Comparison of ENCODE assay signal across 9 mouse cellular contexts in genomic region chr15:89532026-89532923, GRCm38 (mm10). TPM values are rescaled to one million over a fixed set of nuclear protein-coding genes. Genes with fewer than 3 reads are reported as not detected.
DNase-seq lines count a peak whose midpoint lies in the region; ATAC-seq and TF ChIP-seq lines count a peak whose summit lies in the region.
"Had no signal": no experiment of that assay in that cellular context is flagged by ENCODE, and none has a peak within 500 bp of the region (broad histone marks: within the 10 kb centered on the region; RNA-seq: fewer than 3 reads in every experiment).

No protein-coding gene starts in this region.

- 20% methylated on average over 29 of the region's 29 CpGs for WGBS in embryonic facial prominence, embryonic 10.5 days
- WGBS in hindbrain, postnatal 0 days, result 24% methylated on average over 29 of the region's 29 CpGs
- 32% methylated on average over 27 of the region's 29 CpGs for WGBS in limb, embryonic 14.5 days
- 35% methylated on average over 29 of the region's 29 CpGs for WGBS in stomach, embryonic 15.5 days

- peak; percentile 39 for DNase-seq in kidney, postnatal 10 days
- no peak for DNase-seq in kidney, postnatal 14 days
- DNase-seq in embryonic facial prominence, embryonic 10.5 days (ENCODE audit: low spot score), result peak; percentile 86
- DNase-seq in hindbrain, postnatal 0 days (ENCODE audit: low spot score), result peak; percentile 94
- peak; percentile 29 for DNase-seq in limb, embryonic 14.5 days (ENCODE audit: low spot score)
- DNase-seq in spleen, postnatal 10 days (ENCODE audit: low spot score in 2 of 2), result no peak
- no peak for DNase-seq in kidney, postnatal 36 days

- no peak for TF ChIP-seq POLR2A in limb, embryonic 14.5 days (IDR thresholded peaks at IDR 0.05; ENCODE audit: borderline replicate concordance, extremely low read depth, insufficient read depth, insufficient read length)

- H3K27me3 ChIP-seq in embryonic facial prominence, embryonic 10.5 days (replicated peaks; ENCODE audit: low read depth, poor library complexity, severe bottlenecking), result peaks cover 25% of the 10 kb centered on the region
- no peaks in the 10 kb centered on the region for H3K27me3 ChIP-seq in hindbrain, postnatal 0 days (ENCODE audit: insufficient read depth, low read length)
- H3K27me3 ChIP-seq in limb, embryonic 14.5 days (ENCODE audit: control insufficient read depth, insufficient read depth, low read length), result no peaks in the 10 kb centered on the region
- no peaks in the 10 kb centered on the region for H3K27me3 ChIP-seq in stomach, embryonic 15.5 days (replicated peaks)

- peak overlapping the region; percentile 51 for H3K9ac ChIP-seq in hindbrain, postnatal 0 days (replicated peaks; ENCODE audit: low read length)
- peak overlapping the region; percentile 25; the same call in 1 of the 2 replicates for H3K9ac ChIP-seq in limb, embryonic 14.5 days (ENCODE audit: low read depth, low read length, severe bottlenecking)
- no peak overlapping the region for H3K9ac ChIP-seq in stomach, embryonic 15.5 days

- ATAC-seq in hindbrain, postnatal 0 days, result peak; percentile 84
- ATAC-seq in limb, embryonic 14.5 days (ENCODE audit: low FRiP score, low read depth), result peak; percentile 60; the same call in 1 of the 2 replicates
- ATAC-seq in stomach, embryonic 15.5 days (ENCODE audit: insufficient read depth, low FRiP score, low read depth), result no peak

- peaks cover 16% of the 10 kb centered on the region for H3K4me1 ChIP-seq in embryonic facial prominence, embryonic 10.5 days
- peaks cover 14% of the 10 kb centered on the region; the same call in 1 of the 2 replicates for H3K4me1 ChIP-seq in hindbrain, postnatal 0 days (ENCODE audit: insufficient read depth, low read length)
- no peaks in the 10 kb centered on the region for H3K4me1 ChIP-seq in limb, embryonic 14.5 days (ENCODE audit: control insufficient read depth, insufficient read depth, low read length)
- H3K4me1 ChIP-seq in stomach, embryonic 15.5 days, result 0 out of 2 replicates have a peak, but pooled peaks cover 4% of the 10 kb centered on the region

- peak overlapping the region; percentile 76 for H3K27ac ChIP-seq in embryonic facial prominence, embryonic 10.5 days (replicated peaks)
- peak overlapping the region; percentile 76 for H3K27ac ChIP-seq in hindbrain, postnatal 0 days
- H3K27ac ChIP-seq in limb, embryonic 14.5 days (replicated peaks; ENCODE audit: low read depth, low read length), result no peak overlapping the region
- no peak overlapping the region for H3K27ac ChIP-seq in stomach, embryonic 15.5 days

- H3K36me3 ChIP-seq in embryonic facial prominence, embryonic 10.5 days (replicated peaks), result no peaks in the 10 kb centered on the region
- no peaks in the 10 kb centered on the region for H3K36me3 ChIP-seq in hindbrain, postnatal 0 days (ENCODE audit: insufficient read depth, low read length)
- H3K36me3 ChIP-seq in limb, embryonic 14.5 days (ENCODE audit: control insufficient read depth, insufficient read depth, low read length), result peaks cover 3% of the 10 kb centered on the region
- H3K36me3 ChIP-seq in stomach, embryonic 15.5 days, result no peaks in the 10 kb centered on the region

- no peaks in the 10 kb centered on the region for H3K9me3 ChIP-seq in embryonic facial prominence, embryonic 10.5 days
- no peaks in the 10 kb centered on the region for H3K9me3 ChIP-seq in hindbrain, postnatal 0 days (ENCODE audit: low read length)
- H3K9me3 ChIP-seq in limb, embryonic 14.5 days (ENCODE audit: control insufficient read depth, low read length), result no peaks in the 10 kb centered on the region
- H3K9me3 ChIP-seq in stomach, embryonic 15.5 days, result no peaks in the 10 kb centered on the region

- peak overlapping the region; percentile 53 for H3K4me3 ChIP-seq in embryonic facial prominence, embryonic 10.5 days
- peak overlapping the region; percentile 35 for H3K4me3 ChIP-seq in hindbrain, postnatal 0 days (ENCODE audit: low read length)
- peak overlapping the region; percentile 11; the same call in 1 of the 2 replicates for H3K4me3 ChIP-seq in limb, embryonic 14.5 days (replicated peaks; ENCODE audit: low read length)
- H3K4me3 ChIP-seq in stomach, embryonic 15.5 days (replicated peaks), result no peak overlapping the region

- H3K4me2 ChIP-seq in hindbrain, postnatal 0 days (ENCODE audit: low read depth, low read length), result peak overlapping the region; percentile 61
- H3K4me2 ChIP-seq in limb, embryonic 14.5 days (replicated peaks; ENCODE audit: low read depth, low read length, severe bottlenecking), result peak overlapping the region; percentile 18
- H3K4me2 ChIP-seq in stomach, embryonic 15.5 days, result peak overlapping the region; percentile 13; the same call in 1 of the 2 replicates

- no peak for TF ChIP-seq CTCF in hindbrain, postnatal 0 days (IDR thresholded peaks at IDR 0.05; ENCODE audit: low read depth)

RNA-seq across cellular contexts. Expression of gene Shank3, which starts 32.9 kb away (rescaled TPM):
- 1.3 and 2.4 TPM in 2 replicates for polyA plus RNA-seq in embryonic facial prominence, embryonic 10.5 days (2016; fragmentation: Nextera tagmentation; extraction: Ambion mirVana)
- 43.6 and 61.8 TPM in 2 replicates for total RNA-seq in hindbrain, postnatal 0 days (2014; rRNA removed)
- polyA plus RNA-seq in hindbrain, postnatal 0 days (2015; fragmentation: Nextera tagmentation; extraction: Ambion mirVana), result 7.1 and 8.7 TPM in 2 replicates
- 18.4 and 25.1 TPM in 2 replicates for polyA plus RNA-seq in limb, embryonic 14.5 days (2012; rRNA removed)
- polyA plus RNA-seq in limb, embryonic 14.5 days (2014; fragmentation: Nextera tagmentation; extraction: Ambion mirVana), result 2.4 and 2.7 TPM in 2 replicates
- polyA plus RNA-seq in stomach, embryonic 15.5 days (2015; fragmentation: Nextera tagmentation; extraction: Ambion mirVana), result 1.7 and 1.9 TPM in 2 replicates

RNA-seq across cellular contexts. Expression of gene Acr, which starts 35.9 kb away (rescaled TPM):
- polyA plus RNA-seq in embryonic facial prominence, embryonic 10.5 days (2016; fragmentation: Nextera tagmentation; extraction: Ambion mirVana), result 0.18 TPM in 1 of 2 replicates, not detected in the other
- total RNA-seq in hindbrain, postnatal 0 days (2014; rRNA removed), result 2.4 and 3.3 TPM in 2 replicates
- 2.1 TPM in 2 replicates for polyA plus RNA-seq in hindbrain, postnatal 0 days (2015; fragmentation: Nextera tagmentation; extraction: Ambion mirVana)
- polyA plus RNA-seq in limb, embryonic 14.5 days (2012; rRNA removed), result 1.4 and 2.5 TPM in 2 replicates
- polyA plus RNA-seq in limb, embryonic 14.5 days (2014; fragmentation: Nextera tagmentation; extraction: Ambion mirVana), result 0.21 and 0.61 TPM in 2 replicates
- 0.14 and 0.23 TPM in 2 replicates for polyA plus RNA-seq in stomach, embryonic 15.5 days (2015; fragmentation: Nextera tagmentation; extraction: Ambion mirVana)
- total RNA-seq: liver, adult 2 months had no signal

RNA-seq across cellular contexts. Expression of gene Arsa, which starts 55.0 kb away (rescaled TPM):
- 11.2 and 11.5 TPM in 2 replicates for polyA plus RNA-seq in embryonic facial prominence, embryonic 10.5 days (2016; fragmentation: Nextera tagmentation; extraction: Ambion mirVana)
- 34.6 and 35.8 TPM in 2 replicates for total RNA-seq in hindbrain, postnatal 0 days (2014; rRNA removed)
- 28.5 and 28.9 TPM in 2 replicates for polyA plus RNA-seq in hindbrain, postnatal 0 days (2015; fragmentation: Nextera tagmentation; extraction: Ambion mirVana)
- 30.7 and 38.5 TPM in 2 replicates for polyA plus RNA-seq in limb, embryonic 14.5 days (2012; rRNA removed)
- 18.3 and 21.7 TPM in 2 replicates for polyA plus RNA-seq in limb, embryonic 14.5 days (2014; fragmentation: Nextera tagmentation; extraction: Ambion mirVana)
- 18.8 TPM in 2 replicates for polyA plus RNA-seq in stomach, embryonic 15.5 days (2015; fragmentation: Nextera tagmentation; extraction: Ambion mirVana)

RNA-seq across cellular contexts. Expression of gene Rabl2, which starts 59.4 kb away (rescaled TPM):
- 70.3 and 74.6 TPM in 2 replicates for polyA plus RNA-seq in embryonic facial prominence, embryonic 10.5 days (2016; fragmentation: Nextera tagmentation; extraction: Ambion mirVana)
- 42.2 and 62.1 TPM in 2 replicates for total RNA-seq in hindbrain, postnatal 0 days (2014; rRNA removed)
- polyA plus RNA-seq in hindbrain, postnatal 0 days (2015; fragmentation: Nextera tagmentation; extraction: Ambion mirVana), result 59.1 and 66.6 TPM in 2 replicates
- 69.2 and 69.6 TPM in 2 replicates for polyA plus RNA-seq in limb, embryonic 14.5 days (2012; rRNA removed)
- 42.4 and 51.1 TPM in 2 replicates for polyA plus RNA-seq in limb, embryonic 14.5 days (2014; fragmentation: Nextera tagmentation; extraction: Ambion mirVana)
- polyA plus RNA-seq in stomach, embryonic 15.5 days (2015; fragmentation: Nextera tagmentation; extraction: Ambion mirVana), result 34.6 and 37.6 TPM in 2 replicates

Comparison
In these comparisons a context has a peak if more than half of its experiments do, and no peak if none do; other contexts are left out.
1. DNase-seq: peak in kidney, postnatal 10 days (single experiment), embryonic facial prominence, embryonic 10.5 days (single experiment), hindbrain, postnatal 0 days (single experiment) and limb, embryonic 14.5 days (single experiment); none in kidney, postnatal 14 days (single experiment), spleen, postnatal 10 days (0 of 2) and kidney, postnatal 36 days (0 of 2).
2. H3K27ac ChIP-seq: peak in embryonic facial prominence, embryonic 10.5 days (single experiment) and hindbrain, postnatal 0 days (single experiment); none in limb, embryonic 14.5 days (single experiment) and stomach, embryonic 15.5 days (single experiment).
3. Peak in every context shown above with its lines, with median percentiles within 50 percentile points of each other: H3K4me2 ChIP-seq.